Mouse (Mus musculus) thymus, adult 2 months (tissue): ENCODE results near the gene Slc6a21.

Source experiments
- CTCF ChIP-seq: fragments of 200-500 bp; IDR thresholded peaks from 2 replicates; pipeline ENCODE4 v1.5.1; 2012; ENCODE audit warnings: mild to moderate bottlenecking, control low read depth, low read length, moderate library complexity, borderline replicate concordance; ENCODE audit not compliant: control insufficient read depth, poor library complexity, insufficient read depth; ENCODE audit errors: extremely low read depth
- POLR2A ChIP-seq: fragments of 200-500 bp; IDR thresholded peaks from 2 replicates; pipeline ENCODE4 v1.6.1; 2012; ENCODE audit warnings: mild to moderate bottlenecking, low read length, control low read depth, moderate library complexity; ENCODE audit not compliant: control insufficient read depth, poor library complexity, insufficient read depth; ENCODE audit errors: extremely low read depth

DNA sequence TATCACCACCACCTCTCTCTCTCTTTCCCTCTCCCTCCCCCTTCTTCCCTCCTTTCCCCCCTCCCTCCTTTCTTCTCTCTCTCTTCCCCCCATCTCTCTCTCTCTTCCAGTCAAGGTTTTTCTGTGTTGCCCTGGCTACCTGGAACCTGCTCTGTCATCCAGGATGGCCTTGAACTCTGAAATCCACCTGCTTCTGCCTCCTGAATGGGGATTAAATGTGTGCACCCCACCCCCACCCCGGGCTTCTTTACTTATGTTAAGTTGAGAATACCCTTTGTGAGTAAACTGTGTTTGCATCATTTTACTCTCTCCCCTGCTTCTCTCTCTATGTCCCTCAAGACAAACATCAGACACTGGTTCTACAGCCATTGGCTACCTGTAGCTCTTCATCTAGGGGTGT lies 11.8 kb upstream of the Slc6a21 start:
- no peak for TF ChIP-seq POLR2A
- TF ChIP-seq CTCF = no peak
